Mouse (Mus musculus) layer of hippocampus, adult 18-20 months (tissue): ENCODE results near the gene Lrriq3. TPM values are rescaled to one million over a fixed set of nuclear protein-coding genes. Genes with fewer than 3 reads are reported as not detected.

Source experiments
- total RNA-seq, 2 experiments: library from RNA; stranded (reverse); gene quantifications; 2 replicates each; pipeline ENCODE4 v1.2.3; 2021

The Lrriq3 gene
- total RNA-seq, 2 experiments from 2014 or later = 0.48 to 0.59 TPM

Other genes starting within 250 kb of the Lrriq3 start
- under 1 TPM; 0.45 to 0.61 TPM for gene Tnni3k, start 38.0 kb upstream of the Lrriq3 start, total RNA-seq
- gene Fpgt, start within 50 bp of the Lrriq3 start, total RNA-seq = 10 to 100 TPM; 24.2 to 24.6 TPM